Mouse (Mus musculus) kidney, adult 2 months (tissue): ENCODE data around the gene Acta1. TPM values are rescaled to one million over a fixed set of nuclear protein-coding genes. Genes with fewer than 3 reads are reported as not detected.

ENCODE experiments used
- DNase-seq: peaks from one replicate; pipeline ENCODE4 v3.0.0; 2021
- H3K27ac ChIP-seq: fragments of 200-500 bp; 2 replicates; pipeline ENCODE4 v1.5.1; 2012; ENCODE audit warnings: low read depth, low read length, control low read depth, inconsistent platforms; ENCODE audit not compliant: insufficient read depth
- H3K27me3 ChIP-seq: fragments of 200-500 bp; replicated peaks from 2 replicates; pipeline ENCODE4 v1.6.1; 2012; ENCODE audit warnings: mild to moderate bottlenecking, moderate library complexity, low read length, inconsistent platforms; ENCODE audit not compliant: control insufficient read depth, insufficient read depth
- H3K36me3 ChIP-seq: fragments of 200-500 bp; 2 replicates; pipeline ENCODE4 v1.6.1; 2012; ENCODE audit warnings: mild to moderate bottlenecking, moderate library complexity, low read length, inconsistent platforms; ENCODE audit not compliant: control insufficient read depth, insufficient read depth
- H3K4me1 ChIP-seq: fragments of 200-500 bp; 2 replicates; pipeline ENCODE4 v1.6.1; 2011; ENCODE audit warnings: low read length; ENCODE audit not compliant: control insufficient read depth, insufficient read depth
- H3K4me3 ChIP-seq: fragments of 200-500 bp; 2 replicates; pipeline ENCODE4 v1.5.1; 2011; ENCODE audit warnings: mild to moderate bottlenecking, low read depth, low read length, control low read depth; ENCODE audit not compliant: insufficient read depth
- CTCF ChIP-seq: fragments of 200-500 bp; conservative IDR thresholded peaks from 2 replicates; pipeline ENCODE4 v1.5.1; 2011; ENCODE audit warnings: low read depth, mild to moderate bottlenecking, control low read depth, low read length, moderate library complexity, mixed read lengths; ENCODE audit not compliant: insufficient read depth, insufficient read length
- POLR2A ChIP-seq: fragments of 200-500 bp; IDR thresholded peaks from one replicate; pipeline ENCODE4 v1.6.1; 2011; ENCODE audit warnings: low read depth, low read length, control low read depth
- WGBS: fragments of 180-500 bp; shearing (Covaris S2); methylation state at CpG from one replicate; pipeline ENCODE4 v1.1.7; 2018; 5-methylcytosine and 5-hydroxymethylcytosine counted together
- polyA plus RNA-seq: library from polyadenylated mRNA; depleted of rRNA; stranded (reverse); fragments of >200 nt; gene quantifications from 2 replicates; pipeline ENCODE4 v1.2.3, GENCODE M21; 2012

Gene Acta1
- polyA plus RNA-seq, 1 experiment, result 665 TPM

DNA sequence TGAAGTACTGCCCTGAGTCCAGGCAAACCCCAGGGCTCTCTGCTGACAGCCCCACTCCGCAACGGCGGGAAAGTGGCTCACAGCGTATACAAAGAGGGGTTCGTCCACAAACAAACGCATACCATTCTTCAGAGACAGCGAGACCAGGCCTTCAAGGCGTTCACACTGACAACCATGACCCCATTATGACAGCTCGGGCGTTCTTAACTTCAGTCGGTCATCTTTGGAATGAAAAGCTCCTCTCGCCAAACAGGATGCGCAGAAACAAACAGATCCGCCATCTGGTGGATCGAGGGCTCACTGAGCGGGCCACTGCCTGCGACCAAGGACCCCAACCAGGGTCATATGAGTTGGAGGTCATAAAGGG lies 36.0 kb downstream of the Acta1 start:
- Histone ChIP-seq H3K27me3 (no peaks in the 10 kb centered on the region), H3K4me3 (peak overlapping the region; percentile 65), H3K27ac (no peak overlapping the region), H3K36me3 (no peaks in the 10 kb centered on the region), H3K4me1 (no peaks in the 10 kb centered on the region)
- DNase-seq, result no peak
- WGBS, result 5% methylated on average over 17 of the region's 17 CpGs
- no peak for TF ChIP-seq POLR2A
- no peak for TF ChIP-seq CTCF

DNA sequence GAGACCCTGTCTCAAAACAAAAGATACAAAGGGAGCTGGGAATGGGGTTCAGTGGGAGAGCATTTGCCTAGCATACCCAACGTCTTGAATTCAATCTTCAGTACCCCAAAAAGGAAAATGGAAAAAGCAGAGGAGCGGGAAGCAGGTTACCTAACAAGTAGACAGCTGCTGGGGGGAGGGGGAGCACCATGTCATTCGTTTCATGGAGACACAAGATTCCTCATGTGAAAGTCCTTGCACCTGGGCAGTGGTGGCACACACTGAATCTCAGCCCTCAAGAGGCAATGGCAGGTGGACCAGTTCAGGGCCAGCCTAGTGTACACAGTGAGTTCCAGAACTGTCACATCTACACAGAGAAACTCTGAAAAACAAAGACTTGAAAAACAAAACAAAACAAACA lies 37.2 kb downstream of the Acta1 start:
- 85% methylated on average over 3 of the region's 3 CpGs for WGBS
- H3K27me3 ChIP-seq, result no peaks in the 10 kb centered on the region
- TF ChIP-seq POLR2A (no peak), CTCF (no peak)

DNA sequence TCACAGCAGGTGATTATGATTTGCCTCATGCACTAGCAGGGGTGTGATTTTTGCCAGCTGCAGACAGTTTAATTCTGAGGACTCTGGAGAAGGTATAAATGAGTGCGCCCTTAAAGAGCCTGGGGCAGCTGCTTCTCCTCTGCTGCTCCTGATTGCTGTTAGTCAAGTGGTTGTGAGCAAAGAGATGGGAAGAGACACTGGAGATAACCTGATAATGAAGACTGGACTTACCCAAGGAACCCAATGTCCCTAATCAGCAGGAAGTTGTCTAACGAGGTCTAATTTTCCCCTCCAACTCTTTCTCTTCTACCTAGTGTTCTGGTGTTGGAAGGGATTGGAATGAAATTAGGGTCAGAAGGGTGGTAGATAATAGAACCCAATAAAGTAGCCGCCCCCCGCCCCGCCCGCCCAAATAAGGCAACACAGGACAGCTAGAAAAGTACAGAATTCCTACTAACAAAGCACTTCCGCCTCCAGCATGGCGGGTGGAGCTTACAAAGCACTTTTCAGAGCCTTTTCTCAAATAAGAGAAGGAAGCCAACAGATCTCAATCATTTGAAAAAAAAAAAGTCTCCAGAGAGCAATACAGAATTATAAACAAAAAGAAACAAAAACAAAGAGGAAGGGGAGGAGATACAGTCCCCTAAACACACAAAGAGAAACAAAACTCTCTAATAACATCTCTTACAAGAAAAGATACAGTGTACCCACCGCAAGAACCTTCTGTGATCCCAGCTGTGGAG lies 39.6 kb downstream of the Acta1 start:
- Histone ChIP-seq H3K4me3 (no peak overlapping the region), H3K4me1 (no peaks in the 10 kb centered on the region), H3K27ac (no peak overlapping the region), H3K36me3 (no peaks in the 10 kb centered on the region), H3K27me3 (no peaks in the 10 kb centered on the region)
- no peak for DNase-seq
- TF ChIP-seq CTCF (no peak), POLR2A (no peak)
- WGBS, result 90% methylated on average over 9 of the region's 9 CpGs

More for the DNA sequence above, 37.2 kb downstream of the Acta1 start:
- Histone ChIP-seq H3K4me3 (no peak overlapping the region), H3K27ac (no peak overlapping the region), H3K36me3 (no peaks in the 10 kb centered on the region), H3K4me1 (no peaks in the 10 kb centered on the region)
- no peak for DNase-seq

DNA sequence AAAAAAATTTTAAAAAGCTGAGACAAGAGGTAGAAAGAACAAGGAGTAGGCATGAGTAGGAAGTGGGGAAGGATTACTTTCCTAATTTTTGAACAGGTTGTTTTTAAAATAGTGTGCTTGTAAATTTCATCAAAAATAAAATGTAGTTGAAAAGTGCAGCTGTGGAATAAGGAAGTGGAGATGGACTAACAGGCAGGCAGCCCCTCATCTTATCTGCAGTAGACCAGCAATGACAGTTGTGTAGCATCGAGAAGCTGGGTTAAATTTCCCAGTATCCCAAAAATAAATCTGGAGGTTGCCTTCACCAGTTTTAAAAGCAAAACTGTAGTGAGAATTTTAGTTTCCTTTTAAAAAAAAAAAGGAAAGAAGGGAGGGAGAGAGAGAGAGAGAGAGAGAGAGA lies 40.3 kb downstream of the Acta1 start:
- Histone ChIP-seq H3K4me1 (no peaks in the 10 kb centered on the region), H3K4me3 (no peak overlapping the region), H3K27ac (no peak overlapping the region), H3K27me3 (no peaks in the 10 kb centered on the region), H3K36me3 (no peaks in the 10 kb centered on the region)
- TF ChIP-seq CTCF (no peak), POLR2A (no peak)
- WGBS, result 93% methylated on average over 1 of the region's 1 CpGs
- DNase-seq, result no peak

DNA sequence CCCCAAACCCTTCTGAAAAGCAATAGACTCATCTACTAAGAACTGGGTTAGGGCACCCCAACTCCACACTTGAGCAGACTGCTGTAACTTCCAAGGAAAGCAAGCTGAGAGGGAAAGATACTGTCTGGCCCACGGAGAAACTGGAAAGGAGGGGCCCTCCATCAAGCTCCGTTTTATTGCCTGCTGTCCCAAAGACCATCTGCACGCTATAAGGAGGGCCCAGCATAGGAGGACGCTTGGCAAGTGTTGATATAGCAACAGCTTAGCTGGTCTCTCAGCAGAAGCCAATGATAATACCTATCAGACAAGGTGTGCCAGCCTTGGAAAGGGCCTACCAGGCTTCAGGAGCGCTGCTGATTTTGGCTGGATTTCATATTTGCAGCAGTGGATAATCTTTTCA lies 43.0 kb downstream of the Acta1 start:
- Histone ChIP-seq H3K4me1 (no peaks in the 10 kb centered on the region), H3K27me3 (no peaks in the 10 kb centered on the region), H3K27ac (no peak overlapping the region), H3K36me3 (no peaks in the 10 kb centered on the region), H3K4me3 (no peak overlapping the region)
- WGBS, result 42% methylated on average over 5 of the region's 5 CpGs
- no peak for DNase-seq
- TF ChIP-seq CTCF (no peak), POLR2A (no peak)

DNA sequence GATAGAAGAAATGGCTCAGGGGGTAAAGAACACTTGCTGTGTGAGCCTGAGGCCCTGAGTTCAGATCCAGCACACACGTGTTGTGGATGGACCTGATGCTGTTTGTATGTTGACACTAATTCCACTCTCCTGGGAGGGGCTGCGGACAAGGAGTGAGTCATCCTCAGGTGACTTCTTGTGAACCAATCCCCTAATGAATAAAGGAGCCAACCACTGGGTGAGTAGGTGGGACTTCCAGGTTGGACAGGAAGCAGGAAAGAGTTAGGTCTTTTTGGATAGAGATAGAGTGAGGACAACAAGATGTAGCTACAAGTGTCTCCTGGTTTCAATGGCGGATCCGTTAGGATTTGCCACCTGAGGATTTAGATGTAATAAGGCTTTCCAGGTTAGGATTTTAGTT lies 45.2 kb downstream of the Acta1 start:
- Histone ChIP-seq H3K27me3 (no peaks in the 10 kb centered on the region), H3K4me3 (no peak overlapping the region), H3K4me1 (no peaks in the 10 kb centered on the region), H3K36me3 (no peaks in the 10 kb centered on the region), H3K27ac (no peak overlapping the region)
- no peak for TF ChIP-seq CTCF
- no peak for TF ChIP-seq POLR2A
- WGBS, result 89% methylated on average over 4 of the region's 4 CpGs
- DNase-seq, result no peak

DNA sequence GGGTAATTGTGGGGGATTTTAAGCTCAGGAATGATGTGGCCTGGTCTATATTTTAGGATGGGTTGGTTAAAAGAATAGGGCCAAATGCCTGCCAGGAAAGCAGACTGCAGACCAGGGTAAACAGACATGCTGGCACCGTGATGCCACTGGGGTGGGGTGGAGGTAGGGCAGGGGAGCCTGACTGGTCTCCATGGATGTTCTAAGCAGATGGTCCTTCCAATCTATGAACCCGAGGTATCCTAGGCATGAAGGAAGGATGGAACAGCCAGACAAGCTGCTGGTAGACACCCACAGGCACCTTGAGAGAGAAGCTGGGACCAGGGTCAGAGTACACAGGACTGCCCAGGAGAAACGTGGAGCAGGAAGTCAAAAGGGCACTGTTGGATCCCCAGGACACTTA lies 47.0 kb downstream of the Acta1 start:
- Histone ChIP-seq H3K27me3 (no peaks in the 10 kb centered on the region), H3K4me3 (no peak overlapping the region), H3K4me1 (no peaks in the 10 kb centered on the region), H3K27ac (no peak overlapping the region), H3K36me3 (no peaks in the 10 kb centered on the region)
- TF ChIP-seq POLR2A (no peak), CTCF (no peak)
- 52% methylated on average over 3 of the region's 3 CpGs for WGBS
- DNase-seq, result peak; percentile 23
